Mouse (Mus musculus) regulatory T cell (primary cell): ENCODE results near the gene Ttyh3.

Experiments
- in situ Hi-C: fragments of 300-600 bp; cut with MboI, MseI; formaldehyde crosslinking; loops from one replicate; pipeline ENCODE4 v1.15.1; 2025; ENCODE audit warnings: high pct_unique_total_duplicates

Ttyh3 gene

GRCm38 (mm10) chr5:140611611-140612185 is 37.1 kb downstream of the Ttyh3 start:
- in situ Hi-C loops, result loop anchor here (5.0 kb wide), 2 partner anchors 44 to 1831 kb away; partner anchors contain the start of gene Grifin

GRCm38 (mm10) chr5:140611021-140611583 is 37.7 kb downstream of the Ttyh3 start:
- in situ Hi-C loops, result loop anchor here (5.0 kb wide), 2 partner anchors 44 to 1831 kb away; partner anchors contain the start of gene Grifin

GRCm38 (mm10) chr5:140610273-140611011 is 38.4 kb downstream of the Ttyh3 start:
- in situ Hi-C loops, result loop anchor here (5.0 kb wide), 2 partner anchors 43 to 1832 kb away; partner anchors contain the start of gene Grifin

GRCm38 (mm10) chr5:140609511-140610272 is 39.1 kb downstream of the Ttyh3 start:
- in situ Hi-C loops, result loop anchor here (5.0 kb wide), 3 partner anchors 42 to 1833 kb away; partner anchors contain the start of gene Grifin

GRCm38 (mm10) chr5:140608634-140609015 is 40.2 kb downstream of the Ttyh3 start:
- in situ Hi-C loops, result loop anchor here (5.0 kb wide), 1 partner anchor 106 kb away; no protein-coding TSS in a partner anchor

GRCm38 (mm10) chr5:140607836-140608633 is 40.8 kb downstream of the Ttyh3 start:
- in situ Hi-C loops, result loop anchor here (5.0 kb wide), 1 partner anchor 106 kb away; no protein-coding TSS in a partner anchor

- in situ Hi-C loops, result loop anchor here (5.0 kb wide), 1 partner anchor 105 kb away; no protein-coding TSS in a partner anchor
Measured at GRCm38 (mm10) chr5:140607001-140607835, 41.6 kb downstream of the Ttyh3 start, which contains the start of gene Lfng. TSS of gene Lfng (plus strand) at chr5:140607320.

GRCm38 (mm10) chr5:140606386-140606785 is 42.4 kb downstream of the Ttyh3 start:
- in situ Hi-C loops, result loop anchor here (5.0 kb wide), 1 partner anchor 104 kb away; no protein-coding TSS in a partner anchor

- in situ Hi-C loops, result loop anchor here (5.0 kb wide), 1 partner anchor 103 kb away; no protein-coding TSS in a partner anchor
Measured at GRCm38 (mm10) chr5:140605228-140605627, 43.6 kb downstream of the Ttyh3 start.

GRCm38 (mm10) chr5:140604386-140604785 is 44.4 kb downstream of the Ttyh3 start:
- in situ Hi-C loops, result no loop called here

- in situ Hi-C loops, result no loop called here
Measured at GRCm38 (mm10) chr5:140602540-140602939, 46.3 kb downstream of the Ttyh3 start.

GRCm38 (mm10) chr5:140601712-140602111 is 47.1 kb downstream of the Ttyh3 start:
- in situ Hi-C loops, result no loop called here

GRCm38 (mm10) chr5:140599939-140600338 is 48.9 kb downstream of the Ttyh3 start:
- in situ Hi-C loops, result no loop called here

GRCm38 (mm10) chr5:140597787-140598186 is 51.0 kb downstream of the Ttyh3 start:
- in situ Hi-C loops, result no loop called here

GRCm38 (mm10) chr5:140596927-140597588 is 51.8 kb downstream of the Ttyh3 start:
- in situ Hi-C loops, result no loop called here

- in situ Hi-C loops, result no loop called here
Measured at GRCm38 (mm10) chr5:140596426-140596825, 52.4 kb downstream of the Ttyh3 start.

- in situ Hi-C loops, result no loop called here
Measured at GRCm38 (mm10) chr5:140594846-140595245, 54.0 kb downstream of the Ttyh3 start.

GRCm38 (mm10) chr5:140589082-140589774 is 59.6 kb downstream of the Ttyh3 start:
- in situ Hi-C loops, result no loop called here
